Mouse (Mus musculus): ENCODE measurements around the gene Ppm1j.

GRCm38 (mm10) chr3:104790401-104790937 lies 9.6 kb downstream of the Ppm1j start:
- TF ChIP-seq POLR2A (IDR thresholded peaks at IDR 0.05; ENCODE audit: control insufficient read depth, low read depth, low read length) = no peak
- no peak for TF ChIP-seq CTCF (IDR thresholded peaks at IDR 0.05; ENCODE audit: control insufficient read depth, insufficient read depth, insufficient replicate concordance, low read depth, low read length)

All from testis, adult 2 months (tissue).